Mouse (Mus musculus) pancreas, adult 10 weeks (tissue): ENCODE measurements around the gene Ptrhd1. TPM values are rescaled to one million over a fixed set of nuclear protein-coding genes. Genes with fewer than 3 reads are reported as not detected.

Source experiments
- polyA plus RNA-seq: library from polyadenylated mRNA; stranded (reverse); fragments of 350-450 nt; fragmentation: Illumina TruSeq; extraction: RNeasy Lipid Tissue Mini Kit (QIAGEN cat#74804); gene quantifications from one replicate; pipeline ENCODE4 v1.2.3, GENCODE M21; 2015; ENCODE audit warnings: low read depth, low replicate concordance; ENCODE audit not compliant: insufficient read depth

Ptrhd1 gene
- polyA plus RNA-seq = 0.81 TPM

DNA sequence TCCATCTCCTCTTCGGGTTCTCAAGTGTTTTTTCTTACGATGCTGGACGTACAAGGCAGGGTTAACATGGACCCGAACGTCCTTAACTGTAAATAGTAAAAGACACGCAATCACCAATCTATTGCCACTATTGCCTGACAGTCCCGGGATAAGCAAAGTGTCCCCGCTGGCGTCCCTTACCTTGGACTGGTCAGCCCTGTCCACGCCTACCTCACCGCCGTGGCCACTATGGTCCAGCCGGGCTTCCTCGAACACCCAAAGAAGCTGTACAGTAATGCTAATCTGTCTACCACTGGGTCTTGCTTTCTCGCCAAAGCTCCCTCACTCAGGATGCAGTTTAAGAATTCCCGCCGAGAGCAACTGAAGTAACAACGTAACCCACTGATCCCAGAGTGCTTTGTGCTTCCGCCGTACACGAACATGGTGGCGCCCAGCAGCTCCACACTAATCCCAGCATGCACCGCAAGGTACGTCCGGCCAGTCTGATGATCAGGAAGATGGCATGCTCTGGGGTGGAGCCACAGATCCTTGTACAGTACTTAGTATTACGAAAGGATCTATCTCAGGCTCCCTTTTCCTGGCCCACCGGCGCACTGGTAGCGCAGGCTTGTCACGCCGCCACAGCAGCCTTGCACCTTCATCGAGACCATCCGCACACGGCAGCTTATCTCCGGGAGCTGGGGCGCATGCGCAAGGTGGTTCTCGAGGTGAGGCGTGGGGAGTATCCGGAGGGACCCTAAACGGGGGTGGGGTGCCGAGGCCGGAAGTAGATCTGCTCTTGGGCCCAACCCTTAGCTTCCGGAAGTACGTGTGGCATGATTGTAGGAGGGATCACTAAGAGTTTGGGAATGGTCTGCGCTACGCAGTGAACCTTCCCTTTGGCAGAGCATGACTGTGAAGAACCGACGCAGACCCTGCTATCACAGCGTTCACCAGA, at the start of gene Ptrhd1, which contains the start of gene Cenpo:
TSS of gene Ptrhd1 (plus strand) at position 456 of the 937 bp plus-strand sequence.
TSS of gene Cenpo (minus strand) at position 723 of the 937 bp plus-strand sequence.

Other genes starting within 250 kb of the Ptrhd1 start
- gene Efr3b, start 195.1 kb upstream of the Ptrhd1 start, polyA plus RNA-seq = 2.5 TPM
- gene Dnajc27, start 151.4 kb upstream of the Ptrhd1 start, polyA plus RNA-seq = 1.1 TPM
- gene Adcy3, start 100.9 kb upstream of the Ptrhd1 start, polyA plus RNA-seq = 2.3 TPM
- 1.5 TPM for gene Cenpo, start 267 bp downstream of the Ptrhd1 start, polyA plus RNA-seq
- gene Ncoa1, start 243.2 kb downstream of the Ptrhd1 start, polyA plus RNA-seq = 4.9 TPM